Mouse (Mus musculus): ENCODE measurements at regions not wholly inside any gene's neighbourhood (a gene's known extent, or its start where the extent isn't known, plus 50 kb on each side); places are given as distances from the start of the nearest gene placed in this dataset.

- no peak for TF ChIP-seq POLR2A (IDR thresholded peaks at IDR 0.05; ENCODE audit: insufficient read depth, low read depth, low read length)
- TF ChIP-seq CTCF (IDR thresholded peaks at IDR 0.05) = no peak
Observed at GRCm38 (mm10) chr3:73354861-73355496, 297.4 kb upstream of the Slitrk3 start.

Data from heart, adult 2 months (tissue).